Mouse (Mus musculus) forebrain, embryonic 12.5 days (tissue): ENCODE measurements around the gene Celf2. TPM values are rescaled to one million over a fixed set of nuclear protein-coding genes. Genes with fewer than 3 reads are reported as not detected.

Source experiments
- ATAC-seq: fragments of 200-750 bp; cut with Nextera tagmentation; 2 replicates; pipeline ENCODE4 v1.8.0; 2017; ENCODE audit warnings: moderate TSS enrichment; ENCODE audit not compliant: low FRiP score
- H3K27ac ChIP-seq: fragments of 300-500 bp; sonication (generic); 2 replicates; pipeline ENCODE4 v1.5.1; 2016; ENCODE audit warnings: mild to moderate bottlenecking
- H3K27me3 ChIP-seq: fragments of 300-500 bp; sonication (generic); 2 replicates; pipeline ENCODE4 v1.6.1; 2016; ENCODE audit warnings: mild to moderate bottlenecking
- H3K36me3 ChIP-seq: fragments of 300-500 bp; sonication (generic); replicated peaks from 2 replicates; pipeline ENCODE4 v1.6.1; 2016; ENCODE audit warnings: mild to moderate bottlenecking
- H3K4me1 ChIP-seq: fragments of 300-500 bp; sonication (generic); 2 replicates; pipeline ENCODE4 v1.6.1; 2016
- H3K4me2 ChIP-seq: fragments of 300-500 bp; sonication (generic); 2 replicates; pipeline ENCODE4 v1.6.1; 2016; ENCODE audit warnings: mild to moderate bottlenecking, moderate library complexity
- H3K4me3 ChIP-seq: fragments of 300-500 bp; sonication (generic); replicated peaks from 2 replicates; pipeline ENCODE4 v1.5.1; 2016; ENCODE audit warnings: mild to moderate bottlenecking
- H3K9ac ChIP-seq: fragments of 300-500 bp; sonication (generic); 2 replicates; pipeline ENCODE4 v1.6.1; 2016; ENCODE audit warnings: mild to moderate bottlenecking
- H3K9me3 ChIP-seq: fragments of 300-500 bp; sonication (generic); 2 replicates; pipeline ENCODE4 v1.6.1; 2016
- WGBS: fragments of 180-500 bp; shearing (Covaris S2); methylation state at CpG from one replicate; pipeline ENCODE4 v1.1.7; 2016; 5-methylcytosine and 5-hydroxymethylcytosine counted together
- polyA plus RNA-seq: library from polyadenylated mRNA; unstranded; fragments of >200 nt; fragmentation: Nextera tagmentation; extraction: Ambion mirVana; gene quantifications from 2 replicates; pipeline ENCODE4 v1.2.1, GENCODE M21; 2016

Celf2 gene
- polyA plus RNA-seq, 1 experiment from 2014 or later = 167 TPM

DNA sequence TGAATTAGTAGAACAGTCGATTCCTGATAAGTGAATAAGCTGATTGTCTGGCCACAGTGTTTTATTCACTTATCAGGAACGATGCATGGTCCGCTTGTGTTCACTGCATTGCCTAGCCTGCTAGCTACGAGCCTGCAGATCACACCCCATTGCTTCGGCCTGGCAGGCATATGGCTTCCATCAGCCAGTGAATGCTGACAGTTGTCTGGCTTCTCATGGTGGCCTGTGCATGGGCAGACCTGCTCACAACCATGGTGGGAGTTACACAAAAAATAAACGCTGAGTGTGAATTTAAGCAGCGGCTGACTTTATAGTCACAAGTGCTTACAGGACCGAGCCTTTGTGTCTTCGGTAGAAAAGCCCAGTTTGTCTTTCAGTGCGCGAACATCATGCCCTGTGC lies 969.3 kb downstream of the Celf2 start:
- Histone ChIP-seq H3K4me3 (no peak overlapping the region), H3K9ac (no peak overlapping the region), H3K9me3 (no peaks in the 10 kb centered on the region), H3K4me1 (no peaks in the 10 kb centered on the region; the same call in 1 of the 2 replicates), H3K4me2 (no peak overlapping the region), H3K27ac (peak overlapping the region; percentile 21; the same call in 1 of the 2 replicates), H3K27me3 (no peaks in the 10 kb centered on the region), H3K36me3 (0 out of 2 replicates have a peak, but pooled peaks cover 10% of the 10 kb centered on the region)
- ATAC-seq = no peak
- WGBS = 84% methylated on average over 11 of the region's 11 CpGs

DNA sequence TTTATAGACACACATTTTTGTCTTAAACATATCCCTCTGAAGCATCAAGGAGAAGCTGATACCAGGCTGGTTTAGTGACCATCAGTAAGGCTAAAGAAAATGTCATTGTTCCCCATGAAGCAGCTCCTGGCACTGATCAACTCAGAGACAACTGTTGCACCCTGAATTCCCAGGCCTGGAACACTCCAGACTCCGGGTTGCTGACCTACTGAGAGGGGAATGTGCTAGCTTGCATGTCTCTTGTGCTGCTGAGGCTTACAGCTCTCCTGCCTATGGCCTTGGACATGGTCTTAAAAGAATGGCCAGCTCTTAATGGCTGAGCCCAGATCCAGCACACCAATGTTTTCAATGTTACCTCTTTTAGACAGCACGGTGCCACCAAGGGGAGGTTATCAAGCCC lies 970.9 kb downstream of the Celf2 start:
- ATAC-seq = no peak
- 88% methylated on average over 2 of the region's 2 CpGs for WGBS

DNA sequence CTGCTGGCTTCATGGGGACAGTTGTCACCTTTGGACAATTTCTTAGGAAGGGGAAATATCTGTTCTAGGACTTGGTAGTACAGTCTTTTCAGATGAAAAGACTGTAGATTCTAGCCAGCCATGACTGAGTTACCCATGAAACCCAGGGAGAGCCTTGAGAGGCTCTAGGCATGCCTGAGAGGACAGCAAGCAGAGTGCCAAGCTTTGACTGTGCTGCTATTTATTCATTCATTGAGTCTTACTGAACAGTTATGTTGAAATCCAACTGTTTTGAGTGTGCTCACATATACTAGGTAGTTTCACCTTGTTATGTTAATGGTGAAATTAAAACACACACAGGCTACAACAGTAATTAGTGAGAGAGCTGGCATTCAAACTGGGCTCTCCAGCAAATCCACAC lies 971.3 kb downstream of the Celf2 start:
- no peak overlapping the region for H3K4me3 ChIP-seq
- no peak overlapping the region for H3K9ac ChIP-seq
- 0 out of 2 replicates have a peak, but pooled peaks cover 10% of the 10 kb centered on the region for H3K36me3 ChIP-seq
- no peak overlapping the region for H3K4me2 ChIP-seq
- H3K4me1 ChIP-seq = no peaks in the 10 kb centered on the region; the same call in 1 of the 2 replicates
- ATAC-seq = no peak
- no peaks in the 10 kb centered on the region for H3K27me3 ChIP-seq
- no peaks in the 10 kb centered on the region for H3K9me3 ChIP-seq
- H3K27ac ChIP-seq = no peak overlapping the region

More for the DNA sequence above, 970.9 kb downstream of the Celf2 start:
- H3K4me1 ChIP-seq = no peaks in the 10 kb centered on the region; the same call in 1 of the 2 replicates
- H3K36me3 ChIP-seq = 0 out of 2 replicates have a peak, but pooled peaks cover 10% of the 10 kb centered on the region
- H3K27ac ChIP-seq = no peak overlapping the region
- H3K4me2 ChIP-seq = no peak overlapping the region
- H3K27me3 ChIP-seq = no peaks in the 10 kb centered on the region
- no peak overlapping the region for H3K9ac ChIP-seq
- no peak overlapping the region for H3K4me3 ChIP-seq
- H3K9me3 ChIP-seq = no peaks in the 10 kb centered on the region

DNA sequence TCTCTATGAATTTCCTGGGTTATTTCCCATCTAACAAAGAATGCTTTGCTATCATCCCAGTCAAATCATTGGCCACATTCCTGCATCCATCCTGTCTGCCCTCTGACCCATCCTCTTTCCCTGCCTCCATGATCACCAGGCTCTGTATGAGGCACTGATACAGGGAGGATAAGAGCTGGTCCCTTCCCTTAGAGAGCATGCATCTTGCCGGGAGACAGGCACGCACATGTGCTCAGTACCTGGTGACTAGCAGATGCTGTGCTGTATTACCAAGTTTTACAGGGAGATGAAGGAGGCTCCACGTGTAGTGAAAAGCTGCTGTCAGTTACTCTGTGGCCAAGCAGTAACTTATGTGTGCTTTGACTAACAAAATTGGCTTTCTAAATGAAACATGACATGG lies 972.0 kb downstream of the Celf2 start:
- H3K4me2 ChIP-seq = no peak overlapping the region
- H3K36me3 ChIP-seq = 0 out of 2 replicates have a peak, but pooled peaks cover 10% of the 10 kb centered on the region
- H3K4me3 ChIP-seq = no peak overlapping the region
- no peaks in the 10 kb centered on the region; the same call in 1 of the 2 replicates for H3K4me1 ChIP-seq
- H3K9me3 ChIP-seq = no peaks in the 10 kb centered on the region
- no peak for ATAC-seq
- 83% methylated on average over 3 of the region's 3 CpGs for WGBS
- H3K9ac ChIP-seq = no peak overlapping the region
- H3K27ac ChIP-seq = no peak overlapping the region
- no peaks in the 10 kb centered on the region for H3K27me3 ChIP-seq

DNA sequence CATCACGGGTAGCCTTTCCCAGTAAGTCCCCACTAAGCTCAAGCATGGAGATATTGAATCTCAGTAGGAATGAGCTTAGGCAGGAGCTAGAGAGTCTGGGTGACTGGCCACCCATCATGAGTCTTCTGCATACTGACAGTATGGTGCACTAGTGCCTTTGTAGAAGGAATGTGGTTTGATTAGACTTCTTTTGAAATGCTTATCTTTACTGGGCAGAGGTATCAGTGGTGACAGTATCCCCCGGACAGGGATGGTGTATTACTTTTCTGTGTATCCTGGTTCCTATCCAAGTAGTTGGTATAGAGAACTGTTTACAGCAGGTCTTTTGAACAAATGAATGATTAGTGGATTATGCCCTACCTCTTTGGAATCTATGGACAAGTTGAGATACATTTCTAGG lies 973.0 kb downstream of the Celf2 start:
- WGBS = 86% methylated on average over 2 of the region's 2 CpGs
- no peak overlapping the region for H3K4me3 ChIP-seq
- no peak overlapping the region for H3K9ac ChIP-seq
- 0 out of 2 replicates have a peak, but pooled peaks cover 9% of the 10 kb centered on the region for H3K36me3 ChIP-seq
- no peak overlapping the region for H3K27ac ChIP-seq
- H3K4me1 ChIP-seq = no peaks in the 10 kb centered on the region; the same call in 1 of the 2 replicates
- no peak for ATAC-seq
- no peak overlapping the region for H3K4me2 ChIP-seq
- no peaks in the 10 kb centered on the region for H3K27me3 ChIP-seq
- no peaks in the 10 kb centered on the region for H3K9me3 ChIP-seq

DNA sequence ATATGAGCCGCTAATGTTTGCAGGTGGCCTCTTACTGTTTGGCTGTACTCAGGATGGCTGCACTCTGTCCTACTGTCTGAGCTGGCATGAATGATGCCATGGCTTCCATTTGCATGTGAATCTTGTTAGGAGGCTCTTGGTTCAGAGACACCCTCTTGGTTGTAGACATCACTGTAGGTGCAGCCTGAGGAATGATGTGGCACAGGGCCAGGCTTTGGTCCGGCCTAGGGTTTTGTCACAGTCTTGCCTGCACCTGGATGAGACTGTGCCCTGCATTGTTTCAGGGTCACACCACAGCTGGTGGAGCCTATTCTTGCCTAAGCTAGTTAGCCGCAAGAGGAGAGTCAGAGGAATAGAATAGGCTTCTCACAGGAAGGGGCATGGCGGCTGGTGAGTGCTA lies 977.0 kb downstream of the Celf2 start:
- H3K27me3 ChIP-seq = no peaks in the 10 kb centered on the region
- H3K9me3 ChIP-seq = no peaks in the 10 kb centered on the region
- H3K9ac ChIP-seq = no peak overlapping the region
- WGBS = 57% methylated on average over 4 of the region's 4 CpGs
- no peak overlapping the region for H3K4me3 ChIP-seq
- ATAC-seq = no peak
- H3K36me3 ChIP-seq = no peaks in the 10 kb centered on the region
- H3K27ac ChIP-seq = no peak overlapping the region
- no peaks in the 10 kb centered on the region for H3K4me1 ChIP-seq
- no peak overlapping the region for H3K4me2 ChIP-seq

DNA sequence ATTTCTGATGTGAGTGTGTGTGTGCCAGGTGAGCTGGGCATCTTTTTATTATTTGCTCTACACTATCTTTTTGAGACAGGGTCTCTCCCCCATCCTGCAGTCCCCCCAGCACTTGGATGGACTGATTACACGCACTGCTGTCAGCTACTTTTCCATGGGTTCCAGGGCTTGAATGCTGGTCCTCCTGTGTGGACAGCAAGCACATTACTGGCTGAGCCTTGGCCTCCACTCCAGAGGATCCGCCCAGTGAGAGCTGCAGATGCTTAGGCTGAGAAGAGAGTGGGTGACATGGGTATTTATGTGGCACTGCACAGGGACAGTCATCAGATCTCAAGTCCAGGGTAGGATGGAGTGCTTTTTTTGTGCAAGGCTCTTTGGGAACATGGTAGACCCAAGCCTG lies 981.3 kb downstream of the Celf2 start:
- no peak for ATAC-seq
- no peaks in the 10 kb centered on the region for H3K27me3 ChIP-seq
- 0 out of 2 replicates have a peak, but pooled peaks cover 3% of the 10 kb centered on the region for H3K4me1 ChIP-seq
- no peak overlapping the region for H3K4me2 ChIP-seq
- no peaks in the 10 kb centered on the region for H3K9me3 ChIP-seq
- no peak overlapping the region for H3K27ac ChIP-seq
- no peak overlapping the region for H3K4me3 ChIP-seq
- no peak overlapping the region for H3K9ac ChIP-seq
- WGBS = 90% methylated on average over 2 of the region's 2 CpGs
- no peaks in the 10 kb centered on the region for H3K36me3 ChIP-seq

DNA sequence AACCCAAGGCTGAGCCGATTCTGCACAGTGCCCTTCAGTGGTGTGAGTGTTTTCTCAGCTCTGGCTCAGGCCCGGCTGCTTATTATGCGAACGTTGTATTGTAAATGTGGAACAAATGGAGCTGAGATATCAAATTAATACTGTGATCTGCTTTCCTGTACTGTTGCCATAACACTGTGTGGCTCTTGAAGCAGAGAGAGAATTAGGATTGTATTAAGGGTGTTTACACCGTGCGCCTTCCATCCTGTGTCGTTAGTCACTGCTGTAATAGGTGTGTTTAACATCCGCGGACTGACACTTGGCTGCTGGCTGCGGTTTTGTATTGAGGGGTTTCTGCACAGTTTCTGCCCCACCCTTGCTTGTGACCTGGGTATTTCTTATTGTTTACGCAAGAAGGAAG lies 982.5 kb downstream of the Celf2 start:
- peak; percentile 31; the same call in 1 of the 2 replicates for ATAC-seq
- H3K27me3 ChIP-seq = no peaks in the 10 kb centered on the region
- H3K36me3 ChIP-seq = no peaks in the 10 kb centered on the region
- H3K4me3 ChIP-seq = no peak overlapping the region
- no peaks in the 10 kb centered on the region for H3K9me3 ChIP-seq
- no peak overlapping the region for H3K9ac ChIP-seq
- H3K27ac ChIP-seq = no peak overlapping the region
- no peak overlapping the region for H3K4me2 ChIP-seq
- 76% methylated on average over 11 of the region's 11 CpGs for WGBS
- 0 out of 2 replicates have a peak, but pooled peaks cover 3% of the 10 kb centered on the region for H3K4me1 ChIP-seq

DNA sequence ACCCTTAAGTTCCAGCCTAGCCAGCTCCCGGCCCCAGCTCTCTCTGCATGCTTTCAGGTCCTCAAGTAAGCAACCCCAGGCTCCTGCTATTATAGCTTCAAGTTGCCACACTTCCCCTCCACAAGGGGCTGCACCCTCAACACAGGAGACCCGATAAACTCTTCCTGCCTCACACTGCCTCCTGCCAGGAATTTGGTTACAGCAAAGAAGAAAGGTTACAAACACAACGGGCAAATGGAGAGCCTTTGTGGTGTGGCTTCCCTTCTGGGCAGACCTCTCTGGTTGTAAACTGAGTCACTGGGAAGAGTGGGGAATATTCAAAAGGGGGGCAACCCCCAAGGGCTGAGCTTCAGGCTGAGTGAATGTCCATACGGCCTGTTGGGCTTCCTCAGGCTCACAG lies 983.1 kb downstream of the Celf2 start:
- no peaks in the 10 kb centered on the region for H3K9me3 ChIP-seq

DNA sequence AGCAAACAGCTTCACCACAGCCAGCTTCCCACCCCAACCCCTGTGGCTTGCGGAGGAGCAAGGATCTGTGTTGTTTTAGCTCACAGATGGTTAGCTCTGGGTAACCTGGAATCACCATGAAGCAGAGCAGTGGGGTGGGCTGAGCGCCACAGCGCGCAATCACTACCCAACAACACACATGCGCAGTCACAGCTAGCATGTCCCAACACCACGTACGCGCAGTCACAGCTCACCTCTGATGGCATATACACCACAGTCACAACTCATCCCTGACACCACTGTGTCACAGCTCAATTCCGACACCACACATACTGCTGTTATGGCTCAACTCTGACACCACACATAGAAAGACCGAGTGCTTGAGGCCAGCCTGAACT lies 985.5 kb downstream of the Celf2 start:
- H3K4me2 ChIP-seq = no peak overlapping the region
- H3K27me3 ChIP-seq = no peaks in the 10 kb centered on the region
- H3K4me1 ChIP-seq = 0 out of 2 replicates have a peak, but pooled peaks cover 3% of the 10 kb centered on the region
- no peaks in the 10 kb centered on the region for H3K36me3 ChIP-seq
- no peak overlapping the region for H3K4me3 ChIP-seq
- no peaks in the 10 kb centered on the region for H3K9me3 ChIP-seq
- H3K9ac ChIP-seq = no peak overlapping the region
- no peak overlapping the region for H3K27ac ChIP-seq
- 94% methylated on average over 10 of the region's 10 CpGs for WGBS
- ATAC-seq = no peak; the same call in 1 of the 2 replicates

More for the DNA sequence above, 983.1 kb downstream of the Celf2 start:
- Histone ChIP-seq H3K4me3 (no peak overlapping the region), H3K4me1 (0 out of 2 replicates have a peak, but pooled peaks cover 3% of the 10 kb centered on the region), H3K36me3 (no peaks in the 10 kb centered on the region), H3K4me2 (no peak overlapping the region), H3K27me3 (no peaks in the 10 kb centered on the region), H3K9ac (no peak overlapping the region), H3K27ac (no peak overlapping the region)
- no peak for ATAC-seq
- 61% methylated on average over 4 of the region's 4 CpGs for WGBS

DNA sequence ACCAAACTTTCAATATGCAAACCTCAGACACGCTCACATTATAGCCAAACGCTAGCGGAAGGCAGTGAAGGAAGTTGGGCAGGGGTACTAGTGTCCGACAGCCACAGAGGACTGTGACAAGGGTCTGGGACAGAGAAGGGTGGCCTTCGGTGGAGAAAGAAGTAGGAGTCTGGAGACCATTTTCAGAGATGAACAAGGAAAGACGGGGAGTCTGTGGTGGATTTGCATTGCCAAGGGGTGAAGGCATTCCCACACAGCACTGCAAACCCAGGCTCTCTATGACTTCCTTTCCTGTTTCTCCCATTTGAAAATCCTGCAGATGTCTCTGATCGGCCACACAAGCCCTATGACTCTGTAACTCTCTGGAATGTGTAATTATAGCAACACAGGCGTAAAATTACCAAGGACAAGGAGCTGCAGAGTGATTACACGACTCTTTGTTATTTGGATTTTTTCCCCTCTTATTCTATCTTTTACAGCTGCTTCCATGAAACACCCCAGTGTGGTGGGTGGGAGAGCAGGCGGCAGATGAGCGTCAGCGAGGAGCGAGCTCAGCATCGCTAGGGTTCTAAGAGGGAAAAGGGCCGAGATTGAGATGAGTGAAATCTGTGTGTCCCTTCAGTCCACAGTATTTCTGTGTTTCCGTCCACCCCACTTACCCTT lies 986.0 kb downstream of the Celf2 start:
- Histone ChIP-seq H3K36me3 (no peaks in the 10 kb centered on the region), H3K4me2 (no peak overlapping the region), H3K4me3 (no peak overlapping the region), H3K9me3 (no peaks in the 10 kb centered on the region), H3K27me3 (no peaks in the 10 kb centered on the region), H3K27ac (no peak overlapping the region), H3K9ac (no peak overlapping the region), H3K4me1 (0 out of 2 replicates have a peak, but pooled peaks cover 3% of the 10 kb centered on the region)
- no peak for ATAC-seq
- 83% methylated on average over 16 of the region's 16 CpGs for WGBS

DNA sequence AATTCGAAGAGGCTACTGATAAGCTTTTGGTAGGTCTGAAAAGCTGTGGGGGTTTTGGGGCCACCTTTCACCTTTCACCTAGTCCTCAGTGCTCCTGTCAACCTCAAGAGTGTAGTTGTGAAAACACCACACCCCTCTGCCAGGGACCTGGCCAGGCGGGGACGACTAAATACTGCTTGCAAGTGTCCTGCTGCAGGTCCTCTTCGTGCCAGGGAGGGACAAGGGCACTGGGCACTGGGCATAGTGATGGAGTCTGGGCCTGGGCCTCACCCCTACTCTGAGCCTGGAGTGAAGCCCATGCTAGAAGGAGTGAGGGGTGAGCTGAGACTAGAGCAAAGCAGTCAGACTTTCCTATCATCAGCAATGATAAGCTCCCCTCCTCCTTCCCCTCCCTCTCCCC lies 987.0 kb downstream of the Celf2 start:
- H3K9me3 ChIP-seq = no peaks in the 10 kb centered on the region
- H3K36me3 ChIP-seq = no peaks in the 10 kb centered on the region
- no peak overlapping the region for H3K27ac ChIP-seq
- no peak overlapping the region for H3K9ac ChIP-seq
- WGBS = 90% methylated on average over 4 of the region's 4 CpGs
- no peaks in the 10 kb centered on the region for H3K27me3 ChIP-seq
- H3K4me1 ChIP-seq = 0 out of 2 replicates have a peak, but pooled peaks cover 3% of the 10 kb centered on the region
- no peak overlapping the region for H3K4me3 ChIP-seq
- ATAC-seq = no peak
- H3K4me2 ChIP-seq = no peak overlapping the region

DNA sequence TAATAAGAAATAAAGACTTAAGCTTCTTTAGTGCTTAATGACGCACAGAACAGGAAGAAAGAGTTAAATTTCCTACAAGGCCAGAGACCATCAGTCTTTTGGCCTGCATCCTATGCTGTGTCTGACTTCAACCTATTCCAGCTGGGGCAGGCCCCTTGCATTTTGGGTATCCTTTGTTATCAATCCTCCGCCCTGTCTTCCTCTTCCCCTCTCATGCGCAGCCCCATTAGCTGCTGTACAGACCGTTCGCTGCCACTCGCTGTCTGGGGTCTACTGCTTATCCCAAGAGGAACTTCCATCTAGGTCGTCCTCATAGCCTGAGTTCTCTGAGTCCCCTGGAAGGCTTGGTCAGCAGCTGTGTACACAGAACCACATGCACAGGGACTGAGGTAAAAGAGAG lies 996.2 kb downstream of the Celf2 start:
- H3K27ac ChIP-seq = no peak overlapping the region
- no peak overlapping the region for H3K9ac ChIP-seq
- H3K27me3 ChIP-seq = no peaks in the 10 kb centered on the region
- no peaks in the 10 kb centered on the region for H3K9me3 ChIP-seq
- H3K36me3 ChIP-seq = no peaks in the 10 kb centered on the region
- no peaks in the 10 kb centered on the region for H3K4me1 ChIP-seq
- no peak for ATAC-seq
- no peak overlapping the region for H3K4me3 ChIP-seq
- WGBS = 72% methylated on average over 7 of the region's 7 CpGs
- no peak overlapping the region for H3K4me2 ChIP-seq
